Mouse (Mus musculus): Measurements from ENCODE around the gene Gm17622. TPM values are rescaled to one million over a fixed set of nuclear protein-coding genes. Genes with fewer than 3 reads are reported as not detected.

Gm17622 gene
- polyA plus RNA-seq, 1 experiment from 2014 or later, result not detected

- 86% methylated on average over 4 of the region's 4 CpGs for WGBS
Observed at GRCm38 (mm10) chr13:96458606-96459005, 31.9 kb upstream of the Gm17622 start.

GRCm38 (mm10) chr13:96462644-96463043 is 27.9 kb upstream of the Gm17622 start:
- ATAC-seq (replicated peaks; ENCODE audit: low FRiP score) (no peak), DNase-seq (ENCODE audit: low spot score) (no peak)
- Histone ChIP-seq H3K4me2 (ENCODE audit: low read depth, low read length, severe bottlenecking) (no peak overlapping the region), H3K9ac (ENCODE audit: low read length) (no peak overlapping the region), H3K9me3 (ENCODE audit: control insufficient read depth, low read length) (no peaks in the 10 kb centered on the region), H3K4me3 (ENCODE audit: low read depth, low read length) (no peak overlapping the region), H3K27ac (ENCODE audit: low read depth, low read length) (no peak overlapping the region), H3K27me3 (ENCODE audit: control insufficient read depth, insufficient read depth, low read length) (no peaks in the 10 kb centered on the region), H3K4me1 (replicated peaks; ENCODE audit: control insufficient read depth, insufficient read depth, low read length) (no peaks in the 10 kb centered on the region), H3K36me3 (ENCODE audit: control insufficient read depth, insufficient read depth, low read length) (no peaks in the 10 kb centered on the region)
- 88% methylated on average over 1 of the region's 1 CpGs for WGBS

More at GRCm38 (mm10) chr13:96458606-96459005, 31.9 kb upstream of the Gm17622 start:
- no peak for ATAC-seq (replicated peaks; ENCODE audit: low FRiP score)
- Histone ChIP-seq H3K36me3 (ENCODE audit: control insufficient read depth, insufficient read depth, low read length) (no peaks in the 10 kb centered on the region), H3K9ac (ENCODE audit: low read length) (no peak overlapping the region), H3K9me3 (ENCODE audit: control insufficient read depth, low read length) (no peaks in the 10 kb centered on the region), H3K27me3 (ENCODE audit: control insufficient read depth, insufficient read depth, low read length) (no peaks in the 10 kb centered on the region), H3K4me2 (ENCODE audit: low read depth, low read length, severe bottlenecking) (no peak overlapping the region), H3K4me1 (replicated peaks; ENCODE audit: control insufficient read depth, insufficient read depth, low read length) (no peaks in the 10 kb centered on the region), H3K27ac (ENCODE audit: low read depth, low read length) (no peak overlapping the region), H3K4me3 (ENCODE audit: low read depth, low read length) (no peak overlapping the region)
- no peak for DNase-seq (ENCODE audit: low spot score)

- no peak overlapping the region for H3K27ac ChIP-seq (ENCODE audit: low read depth, low read length)
- H3K9me3 ChIP-seq (ENCODE audit: control insufficient read depth, low read length), result no peaks in the 10 kb centered on the region
- H3K36me3 ChIP-seq (ENCODE audit: control insufficient read depth, insufficient read depth, low read length), result no peaks in the 10 kb centered on the region
- H3K27me3 ChIP-seq (ENCODE audit: control insufficient read depth, insufficient read depth, low read length), result no peaks in the 10 kb centered on the region
- ATAC-seq (replicated peaks; ENCODE audit: low FRiP score) (no peak), DNase-seq (ENCODE audit: low spot score) (no peak)
- H3K4me3 ChIP-seq (ENCODE audit: low read depth, low read length), result no peak overlapping the region
- no peaks in the 10 kb centered on the region for H3K4me1 ChIP-seq (replicated peaks; ENCODE audit: control insufficient read depth, insufficient read depth, low read length)
- no peak overlapping the region for H3K9ac ChIP-seq (ENCODE audit: low read length)
- whole genome bisulfite sequencing, result 52% methylated on average over 5 of the region's 5 CpGs
- no peak overlapping the region for H3K4me2 ChIP-seq (ENCODE audit: low read depth, low read length, severe bottlenecking)
Observed at GRCm38 (mm10) chr13:96465315-96465714, 25.2 kb upstream of the Gm17622 start.

- no peaks in the 10 kb centered on the region for H3K27me3 ChIP-seq (ENCODE audit: control insufficient read depth, insufficient read depth, low read length)
- H3K9me3 ChIP-seq (ENCODE audit: control insufficient read depth, low read length), result no peaks in the 10 kb centered on the region
- no peaks in the 10 kb centered on the region for H3K36me3 ChIP-seq (ENCODE audit: control insufficient read depth, insufficient read depth, low read length)
- no peaks in the 10 kb centered on the region for H3K4me1 ChIP-seq (replicated peaks; ENCODE audit: control insufficient read depth, insufficient read depth, low read length)
- H3K9ac ChIP-seq (ENCODE audit: low read length), result no peak overlapping the region
- DNase-seq (ENCODE audit: low spot score), result no peak
- H3K4me3 ChIP-seq (ENCODE audit: low read depth, low read length), result no peak overlapping the region
- ATAC-seq (replicated peaks; ENCODE audit: low FRiP score), result no peak
- no peak overlapping the region for H3K27ac ChIP-seq (ENCODE audit: low read depth, low read length)
- whole genome bisulfite sequencing, result 99% methylated on average over 5 of the region's 5 CpGs
- no peak overlapping the region for H3K4me2 ChIP-seq (ENCODE audit: low read depth, low read length, severe bottlenecking)
Observed at GRCm38 (mm10) chr13:96468678-96469077, 21.9 kb upstream of the Gm17622 start.

- no peak overlapping the region for H3K27ac ChIP-seq (ENCODE audit: low read depth, low read length)
- no peak for DNase-seq (ENCODE audit: low spot score)
- H3K4me2 ChIP-seq (ENCODE audit: low read depth, low read length, severe bottlenecking), result no peak overlapping the region
- H3K27me3 ChIP-seq (ENCODE audit: control insufficient read depth, insufficient read depth, low read length), result no peaks in the 10 kb centered on the region
- no peaks in the 10 kb centered on the region for H3K36me3 ChIP-seq (ENCODE audit: control insufficient read depth, insufficient read depth, low read length)
- no peak overlapping the region for H3K4me3 ChIP-seq (ENCODE audit: low read depth, low read length)
- H3K4me1 ChIP-seq (replicated peaks; ENCODE audit: control insufficient read depth, insufficient read depth, low read length), result no peaks in the 10 kb centered on the region
- no peak for ATAC-seq (replicated peaks; ENCODE audit: low FRiP score)
- H3K9me3 ChIP-seq (ENCODE audit: control insufficient read depth, low read length), result no peaks in the 10 kb centered on the region
- no peak overlapping the region for H3K9ac ChIP-seq (ENCODE audit: low read length)
- 95% methylated on average over 6 of the region's 6 CpGs for WGBS
Observed at GRCm38 (mm10) chr13:96470556-96470955, 20.0 kb upstream of the Gm17622 start.

- ATAC-seq (replicated peaks; ENCODE audit: low FRiP score) (no peak), DNase-seq (ENCODE audit: low spot score) (no peak)
- Histone ChIP-seq H3K9ac (ENCODE audit: low read length) (no peak within 1 kb of the TSS), H3K27ac (ENCODE audit: low read depth, low read length) (no peak within 1 kb of the TSS), H3K4me2 (ENCODE audit: low read depth, low read length, severe bottlenecking) (no peak within 1 kb of the TSS), H3K4me1 (replicated peaks; ENCODE audit: control insufficient read depth, insufficient read depth, low read length) (no peaks in the 10 kb centered on the region), H3K4me3 (ENCODE audit: low read depth, low read length) (no peak within 1 kb of the TSS), H3K27me3 (ENCODE audit: control insufficient read depth, insufficient read depth, low read length) (no peaks in the 10 kb centered on the region), H3K36me3 (ENCODE audit: control insufficient read depth, insufficient read depth, low read length) (no peaks in the 10 kb centered on the region), H3K9me3 (ENCODE audit: control insufficient read depth, low read length) (no peaks in the 10 kb centered on the region)
- WGBS, result 92% methylated on average over 14 of the region's 14 CpGs
Observed at GRCm38 (mm10) chr13:96470957-96471356, 19.6 kb upstream of the Gm17622 start, which contains the start of gene Ankdd1b. Ankdd1b (minus strand) TSS chr13:96471198.

GRCm38 (mm10) chr13:96477226-96477625 is 13.3 kb upstream of the Gm17622 start:
- no peak for ATAC-seq (replicated peaks; ENCODE audit: low FRiP score)
- WGBS, result 90% methylated on average over 4 of the region's 4 CpGs

GRCm38 (mm10) chr13:96478991-96479390 is 11.5 kb upstream of the Gm17622 start:
- Histone ChIP-seq H3K4me1 (replicated peaks; ENCODE audit: control insufficient read depth, insufficient read depth, low read length) (no peaks in the 10 kb centered on the region), H3K9ac (ENCODE audit: low read length) (no peak overlapping the region), H3K4me3 (ENCODE audit: low read depth, low read length) (no peak overlapping the region), H3K9me3 (ENCODE audit: control insufficient read depth, low read length) (no peaks in the 10 kb centered on the region), H3K36me3 (ENCODE audit: control insufficient read depth, insufficient read depth, low read length) (no peaks in the 10 kb centered on the region), H3K27ac (ENCODE audit: low read depth, low read length) (no peak overlapping the region), H3K27me3 (ENCODE audit: control insufficient read depth, insufficient read depth, low read length) (no peaks in the 10 kb centered on the region), H3K4me2 (ENCODE audit: low read depth, low read length, severe bottlenecking) (no peak overlapping the region)
- DNase-seq (ENCODE audit: low spot score) (no peak), ATAC-seq (replicated peaks; ENCODE audit: low FRiP score) (no peak)
- WGBS, result 92% methylated on average over 1 of the region's 1 CpGs

More at GRCm38 (mm10) chr13:96477226-96477625, 13.3 kb upstream of the Gm17622 start:
- H3K9ac ChIP-seq (ENCODE audit: low read length), result no peak overlapping the region
- H3K9me3 ChIP-seq (ENCODE audit: control insufficient read depth, low read length), result no peaks in the 10 kb centered on the region
- DNase-seq (ENCODE audit: low spot score), result no peak
- no peak overlapping the region for H3K27ac ChIP-seq (ENCODE audit: low read depth, low read length)
- H3K27me3 ChIP-seq (ENCODE audit: control insufficient read depth, insufficient read depth, low read length), result no peaks in the 10 kb centered on the region
- no peaks in the 10 kb centered on the region for H3K4me1 ChIP-seq (replicated peaks; ENCODE audit: control insufficient read depth, insufficient read depth, low read length)
- no peaks in the 10 kb centered on the region for H3K36me3 ChIP-seq (ENCODE audit: control insufficient read depth, insufficient read depth, low read length)
- H3K4me2 ChIP-seq (ENCODE audit: low read depth, low read length, severe bottlenecking), result no peak overlapping the region
- H3K4me3 ChIP-seq (ENCODE audit: low read depth, low read length), result no peak overlapping the region

- H3K9me3 ChIP-seq (ENCODE audit: control insufficient read depth, low read length), result no peaks in the 10 kb centered on the region
- peaks cover 2% of the 10 kb centered on the region; the same call in 1 of the 2 replicates for H3K36me3 ChIP-seq (ENCODE audit: control insufficient read depth, insufficient read depth, low read length)
- H3K27ac ChIP-seq (ENCODE audit: low read depth, low read length), result no peak overlapping the region
- DNase-seq (ENCODE audit: low spot score) (no peak), ATAC-seq (replicated peaks; ENCODE audit: low FRiP score) (no peak)
- H3K4me2 ChIP-seq (ENCODE audit: low read depth, low read length, severe bottlenecking), result no peak overlapping the region
- no peak overlapping the region for H3K4me3 ChIP-seq (ENCODE audit: low read depth, low read length)
- H3K4me1 ChIP-seq (replicated peaks; ENCODE audit: control insufficient read depth, insufficient read depth, low read length), result no peaks in the 10 kb centered on the region
- WGBS, result 92% methylated on average over 6 of the region's 6 CpGs
- no peaks in the 10 kb centered on the region for H3K27me3 ChIP-seq (ENCODE audit: control insufficient read depth, insufficient read depth, low read length)
- no peak overlapping the region for H3K9ac ChIP-seq (ENCODE audit: low read length)
Observed at GRCm38 (mm10) chr13:96487230-96487629, 3.3 kb upstream of the Gm17622 start.
